Mouse (Mus musculus) liver, embryonic 12.5 days (tissue): ENCODE results near the gene 1700056E22Rik. TPM values are rescaled to one million over a fixed set of nuclear protein-coding genes. Genes with fewer than 3 reads are reported as not detected.

Experiments
- ATAC-seq: fragments of 200-750 bp; cut with Nextera tagmentation; 2 replicates; pipeline ENCODE4 v1.8.0; 2017; ENCODE audit warnings: moderate number of reproducible peaks, mild to moderate bottlenecking, moderate library complexity
- H3K27ac ChIP-seq: fragments of 300-500 bp; sonication (generic); 2 replicates; pipeline ENCODE4 v1.5.1; 2016; ENCODE audit warnings: mild to moderate bottlenecking
- H3K27me3 ChIP-seq: fragments of 300-500 bp; sonication (generic); replicated peaks from 2 replicates; pipeline ENCODE4 v1.6.1; 2016; ENCODE audit warnings: mild to moderate bottlenecking, moderate library complexity
- H3K36me3 ChIP-seq: fragments of 300-500 bp; sonication (generic); 2 replicates; pipeline ENCODE4 v1.6.1; 2016; ENCODE audit warnings: mild to moderate bottlenecking, moderate library complexity
- H3K4me1 ChIP-seq: fragments of 300-500 bp; sonication (generic); 2 replicates; pipeline ENCODE4 v1.6.1; 2016
- H3K4me2 ChIP-seq: fragments of 300-500 bp; sonication (generic); 2 replicates; pipeline ENCODE4 v1.6.1; 2016; ENCODE audit warnings: mild to moderate bottlenecking, moderate library complexity
- H3K4me3 ChIP-seq: fragments of 300-500 bp; sonication (generic); 2 replicates; pipeline ENCODE4 v1.5.1; 2016; ENCODE audit warnings: mild to moderate bottlenecking, moderate library complexity
- H3K9ac ChIP-seq: fragments of 300-500 bp; sonication (generic); 2 replicates; pipeline ENCODE4 v1.6.1; 2016; ENCODE audit warnings: mild to moderate bottlenecking, moderate library complexity
- H3K9me3 ChIP-seq: fragments of 300-500 bp; sonication (generic); replicated peaks from 2 replicates; pipeline ENCODE4 v1.6.1; 2016; ENCODE audit warnings: mild to moderate bottlenecking, moderate library complexity
- WGBS: fragments of 180-500 bp; shearing (Covaris S2); methylation state at CpG from one replicate; pipeline ENCODE4 v1.1.7; 2016; ENCODE audit not compliant: insufficient replicate concordance; 5-methylcytosine and 5-hydroxymethylcytosine counted together
- polyA plus RNA-seq: library from polyadenylated mRNA; unstranded; fragments of >200 nt; fragmentation: Nextera tagmentation; extraction: Ambion mirVana; gene quantifications from 2 replicates; pipeline ENCODE4 v1.2.1, GENCODE M21; 2016

Gene 1700056E22Rik
- polyA plus RNA-seq, 1 experiment from 2014 or later, result 0.85 TPM

- Histone ChIP-seq H3K4me3 (no peak overlapping the region), H3K9me3 (no peaks in the 10 kb centered on the region), H3K4me1 (peaks cover 31% of the 10 kb centered on the region), H3K36me3 (no peaks in the 10 kb centered on the region), H3K27me3 (no peaks in the 10 kb centered on the region), H3K4me2 (no peak overlapping the region), H3K27ac (no peak overlapping the region), H3K9ac (no peak overlapping the region)
- 72% methylated on average over 9 of the region's 9 CpGs for WGBS
- no peak for ATAC-seq
These were observed 13.7 kb upstream of the 1700056E22Rik start for GRCm38 (mm10) chr1:184047818-184048217.

DNA sequence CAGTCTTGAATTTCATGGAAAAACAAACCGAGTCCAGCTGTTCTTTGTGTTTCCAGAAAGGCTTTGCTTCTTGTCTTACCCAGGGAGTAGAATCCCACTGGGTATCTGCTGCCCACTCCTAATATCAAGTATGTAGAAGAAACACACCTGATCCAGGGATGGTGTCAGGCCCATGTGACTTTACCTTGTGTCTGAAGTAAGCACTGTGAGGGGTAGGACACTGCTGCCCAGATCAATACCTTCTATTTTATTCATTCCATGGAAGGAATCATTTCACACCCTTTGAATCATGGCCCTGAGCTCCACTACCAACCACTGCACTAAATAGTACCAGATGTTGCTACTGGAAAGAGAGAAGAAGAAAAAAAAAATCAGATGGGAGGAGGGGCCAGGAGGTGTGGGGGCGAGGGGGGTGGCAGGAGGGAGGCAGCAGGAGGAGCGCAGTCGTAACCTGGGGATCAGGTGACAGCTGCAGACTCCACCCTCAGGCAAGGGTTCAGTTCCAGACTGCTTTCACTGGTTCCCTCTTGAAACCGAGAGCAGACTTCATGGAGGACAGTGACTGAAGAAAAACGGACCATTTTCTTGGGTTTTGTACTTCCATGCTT is 12.1 kb upstream of the 1700056E22Rik start:
- no peak overlapping the region for H3K9ac ChIP-seq
- no peak overlapping the region for H3K27ac ChIP-seq
- WGBS, result 64% methylated on average over 6 of the region's 6 CpGs
- H3K4me1 ChIP-seq, result peaks cover 26% of the 10 kb centered on the region
- H3K9me3 ChIP-seq, result no peaks in the 10 kb centered on the region
- no peak overlapping the region for H3K4me2 ChIP-seq
- no peaks in the 10 kb centered on the region for H3K36me3 ChIP-seq
- H3K4me3 ChIP-seq, result no peak overlapping the region
- H3K27me3 ChIP-seq, result no peaks in the 10 kb centered on the region
- no peak for ATAC-seq

- H3K27ac ChIP-seq, result no peak overlapping the region
- H3K36me3 ChIP-seq, result no peaks in the 10 kb centered on the region; the same call in 1 of the 2 replicates
- no peaks in the 10 kb centered on the region for H3K9me3 ChIP-seq
- no peak overlapping the region for H3K4me3 ChIP-seq
- WGBS, result 71% methylated on average over 6 of the region's 6 CpGs
- no peaks in the 10 kb centered on the region for H3K27me3 ChIP-seq
- peak overlapping the region; percentile 12; the same call in 1 of the 2 replicates for H3K4me2 ChIP-seq
- H3K4me1 ChIP-seq, result peaks cover 21% of the 10 kb centered on the region
- no peak overlapping the region for H3K9ac ChIP-seq
- no peak for ATAC-seq
These were observed 9.3 kb upstream of the 1700056E22Rik start for GRCm38 (mm10) chr1:184043391-184043790.

DNA sequence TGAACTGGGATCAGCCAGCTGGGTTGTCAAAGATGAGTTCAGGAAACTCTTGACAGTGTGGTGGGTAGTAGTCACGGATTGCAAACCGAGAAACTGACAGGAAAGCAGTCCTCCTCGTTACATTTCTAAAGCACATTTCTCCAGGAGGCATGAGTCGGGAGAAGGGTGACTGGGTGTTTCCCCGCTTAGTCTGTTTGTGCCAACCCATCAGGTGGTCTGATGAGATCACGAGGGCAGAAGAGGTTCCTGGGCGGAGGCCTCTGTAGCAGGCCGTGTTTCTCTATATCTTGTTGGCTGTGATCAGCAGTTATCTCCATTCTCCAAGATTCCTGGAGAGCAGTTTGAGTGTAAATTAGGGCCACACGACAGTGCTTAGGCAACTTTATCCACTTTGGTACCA is 8.6 kb upstream of the 1700056E22Rik start:
- Histone ChIP-seq H3K4me2 (peak overlapping the region; percentile 12; the same call in 1 of the 2 replicates), H3K27ac (no peak overlapping the region), H3K27me3 (no peaks in the 10 kb centered on the region), H3K9me3 (no peaks in the 10 kb centered on the region), H3K9ac (no peak overlapping the region), H3K36me3 (no peaks in the 10 kb centered on the region; the same call in 1 of the 2 replicates), H3K4me1 (peaks cover 23% of the 10 kb centered on the region), H3K4me3 (no peak overlapping the region)
- WGBS, result 27% methylated on average over 9 of the region's 9 CpGs
- peak; percentile 87 for ATAC-seq

GRCm38 (mm10) chr1:184041778-184042573 is 7.9 kb upstream of the 1700056E22Rik start:
- peak overlapping the region; percentile 12; the same call in 1 of the 2 replicates for H3K4me2 ChIP-seq

GRCm38 (mm10) chr1:184040906-184041305 is 6.8 kb upstream of the 1700056E22Rik start:
- Histone ChIP-seq H3K4me1 (peaks cover 23% of the 10 kb centered on the region), H3K27ac (no peak overlapping the region), H3K27me3 (no peaks in the 10 kb centered on the region), H3K9me3 (no peaks in the 10 kb centered on the region), H3K9ac (no peak overlapping the region), H3K36me3 (peaks cover 5% of the 10 kb centered on the region; the same call in 1 of the 2 replicates), H3K4me3 (no peak overlapping the region), H3K4me2 (no peak overlapping the region)
- ATAC-seq, result no peak
- 71% methylated on average over 1 of the region's 1 CpGs for WGBS

More at GRCm38 (mm10) chr1:184041778-184042573, 7.9 kb upstream of the 1700056E22Rik start:
- H3K9me3 ChIP-seq, result no peaks in the 10 kb centered on the region
- H3K27ac ChIP-seq, result no peak overlapping the region
- H3K4me3 ChIP-seq, result no peak overlapping the region
- H3K36me3 ChIP-seq, result peaks cover 5% of the 10 kb centered on the region; the same call in 1 of the 2 replicates
- H3K27me3 ChIP-seq, result no peaks in the 10 kb centered on the region
- ATAC-seq, result no peak
- H3K9ac ChIP-seq, result no peak overlapping the region
- 75% methylated on average over 9 of the region's 9 CpGs for WGBS
- H3K4me1 ChIP-seq, result peaks cover 23% of the 10 kb centered on the region

DNA sequence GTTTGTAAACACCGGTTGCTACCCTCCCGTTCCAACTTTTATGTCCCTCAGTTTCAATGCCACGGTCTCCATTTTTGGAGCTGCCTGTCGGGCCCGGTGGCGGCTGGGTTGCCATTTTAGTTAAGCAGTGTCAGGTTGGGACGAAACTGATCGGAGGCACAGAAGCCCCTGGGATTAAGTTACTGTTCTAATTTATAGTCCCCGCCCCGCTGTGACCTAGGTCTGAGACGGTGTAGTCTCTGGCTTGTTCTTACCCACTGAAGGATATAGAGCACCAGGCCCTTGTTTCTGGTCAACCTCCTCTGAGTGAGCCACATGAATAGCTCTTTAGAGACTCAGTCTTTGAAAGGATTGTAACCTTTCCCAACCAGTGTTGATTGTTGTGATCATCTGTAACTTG is 6.1 kb upstream of the 1700056E22Rik start:
- no peak overlapping the region for H3K4me3 ChIP-seq
- H3K4me2 ChIP-seq, result no peak overlapping the region
- no peaks in the 10 kb centered on the region for H3K9me3 ChIP-seq
- peaks cover 30% of the 10 kb centered on the region for H3K4me1 ChIP-seq
- ATAC-seq, result no peak
- H3K36me3 ChIP-seq, result peaks cover 5% of the 10 kb centered on the region; the same call in 1 of the 2 replicates
- WGBS, result 83% methylated on average over 11 of the region's 11 CpGs
- H3K27me3 ChIP-seq, result no peaks in the 10 kb centered on the region
- H3K27ac ChIP-seq, result no peak overlapping the region
- no peak overlapping the region for H3K9ac ChIP-seq

DNA sequence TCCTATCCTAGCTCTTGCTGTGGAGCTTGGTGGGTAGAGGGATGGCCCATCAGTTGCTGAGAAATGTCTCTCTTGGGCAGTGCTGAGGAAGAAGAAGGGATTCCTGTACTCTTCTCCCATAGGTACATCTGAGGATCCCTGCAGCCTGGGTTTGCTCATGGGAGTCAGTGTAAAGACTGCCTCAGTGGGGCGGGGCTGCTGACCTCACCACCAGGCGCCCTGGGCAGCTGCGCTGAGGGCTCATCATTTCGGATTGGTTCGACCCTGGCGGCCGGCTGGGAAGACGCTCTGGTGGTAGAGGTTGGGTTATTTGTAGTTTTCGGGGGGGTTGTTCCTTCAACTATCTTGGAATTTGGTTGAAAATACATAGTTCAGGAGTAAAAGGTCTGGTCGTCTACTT is 5.2 kb upstream of the 1700056E22Rik start:
- 79% methylated on average over 10 of the region's 10 CpGs for WGBS
- H3K27ac ChIP-seq, result no peak overlapping the region

GRCm38 (mm10) chr1:184037802-184038201 is 3.7 kb upstream of the 1700056E22Rik start:
- H3K36me3 ChIP-seq, result peaks cover 5% of the 10 kb centered on the region; the same call in 1 of the 2 replicates
- H3K27ac ChIP-seq, result no peak overlapping the region
- no peak overlapping the region for H3K4me3 ChIP-seq
- ATAC-seq, result no peak
- peaks cover 30% of the 10 kb centered on the region for H3K4me1 ChIP-seq
- no peak overlapping the region for H3K9ac ChIP-seq
- no peaks in the 10 kb centered on the region for H3K9me3 ChIP-seq
- H3K27me3 ChIP-seq, result no peaks in the 10 kb centered on the region
- no peak overlapping the region for H3K4me2 ChIP-seq
- 61% methylated on average over 4 of the region's 4 CpGs for WGBS

More for the DNA sequence above, 5.2 kb upstream of the 1700056E22Rik start:
- no peaks in the 10 kb centered on the region for H3K27me3 ChIP-seq
- no peak overlapping the region for H3K4me2 ChIP-seq
- peaks cover 5% of the 10 kb centered on the region; the same call in 1 of the 2 replicates for H3K36me3 ChIP-seq
- H3K9ac ChIP-seq, result no peak overlapping the region
- no peaks in the 10 kb centered on the region for H3K9me3 ChIP-seq
- no peak for ATAC-seq
- no peak overlapping the region for H3K4me3 ChIP-seq
- H3K4me1 ChIP-seq, result peaks cover 34% of the 10 kb centered on the region

DNA sequence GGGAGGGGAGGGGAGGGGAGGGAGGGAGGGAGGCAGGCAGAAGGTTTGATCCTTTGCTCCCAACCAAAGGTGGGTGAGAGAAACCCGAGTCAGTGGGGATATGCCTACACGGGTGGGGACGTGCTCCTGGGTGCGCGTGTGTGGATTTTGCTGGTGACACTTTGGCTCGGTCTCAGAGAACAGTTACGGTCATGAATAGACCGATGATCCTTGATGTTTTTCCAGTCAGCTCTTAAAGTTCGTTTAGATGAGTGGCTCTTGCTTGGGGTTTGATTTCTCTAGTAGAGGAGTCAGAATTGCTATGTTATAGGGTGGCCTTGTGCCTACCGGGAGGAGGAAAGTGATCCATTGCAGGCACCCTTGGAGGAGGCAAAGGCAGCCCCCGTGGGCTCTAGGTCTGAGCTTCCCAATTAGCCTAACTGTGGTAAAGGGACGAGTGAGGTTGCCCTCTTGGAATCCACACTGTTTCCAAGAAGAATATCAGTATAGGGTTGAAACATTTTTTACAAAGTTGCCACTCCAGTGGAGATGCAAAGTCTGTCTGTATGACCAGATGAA is 1.3 kb upstream of the 1700056E22Rik start:
- Histone ChIP-seq H3K27ac (no peak overlapping the region), H3K4me2 (peak overlapping the region; percentile 99), H3K9ac (peak overlapping the region; percentile 79), H3K9me3 (no peaks in the 10 kb centered on the region), H3K36me3 (peaks cover 5% of the 10 kb centered on the region; the same call in 1 of the 2 replicates), H3K4me1 (peaks cover 33% of the 10 kb centered on the region), H3K27me3 (peaks cover 3% of the 10 kb centered on the region; the same call in 1 of the 2 replicates), H3K4me3 (peak overlapping the region; percentile 80)
- 14% methylated on average over 12 of the region's 12 CpGs for WGBS
- no peak for ATAC-seq

- H3K9me3 ChIP-seq, result no peaks in the 10 kb centered on the region
- peak overlapping the region; percentile 79 for H3K9ac ChIP-seq
- H3K36me3 ChIP-seq, result peaks cover 5% of the 10 kb centered on the region; the same call in 1 of the 2 replicates
- WGBS, result under 1% methylated on average over 12 of the region's 12 CpGs
- H3K4me2 ChIP-seq, result peak overlapping the region; percentile 99
- H3K4me1 ChIP-seq, result peaks cover 39% of the 10 kb centered on the region
- H3K4me3 ChIP-seq, result peak overlapping the region; percentile 80
- H3K27me3 ChIP-seq, result peaks cover 3% of the 10 kb centered on the region; the same call in 1 of the 2 replicates
- peak overlapping the region; percentile 69 for H3K27ac ChIP-seq
- ATAC-seq, result no peak
These were observed 660 bp upstream of the 1700056E22Rik start for GRCm38 (mm10) chr1:184034741-184035181.
